Mouse (Mus musculus): ENCODE results near the gene Zfyve1. TPM values are rescaled to one million over a fixed set of nuclear protein-coding genes. Genes with fewer than 3 reads are reported as not detected.

Gene Zfyve1
- polyA plus RNA-seq, 1 experiment = 35.0 TPM

DNA sequence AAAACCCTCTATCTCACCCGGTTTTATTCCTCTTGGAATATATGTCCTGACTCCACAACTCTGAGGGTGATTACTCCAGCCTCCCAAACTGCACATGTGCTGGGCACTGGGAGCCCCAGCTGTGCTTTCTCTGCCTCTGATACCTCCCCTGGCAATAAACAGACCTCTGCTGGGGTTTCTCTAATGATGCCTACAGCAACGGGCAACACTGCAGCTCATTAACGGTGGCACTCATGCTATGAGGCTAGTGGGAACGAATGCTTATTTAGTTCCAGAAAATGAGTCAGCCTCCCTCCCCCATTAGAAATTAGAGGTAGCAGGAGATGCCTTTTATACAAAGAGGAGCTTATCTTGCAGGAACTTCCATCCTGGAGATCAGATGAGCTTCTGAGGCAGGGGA, 84.2 kb downstream of the Zfyve1 start:
- Histone ChIP-seq H3K27ac (ENCODE audit: insufficient read depth, low read depth, low read length) (no peak overlapping the region), H3K4me3 (ENCODE audit: insufficient read depth, low read length) (no peak overlapping the region), H3K4me1 (ENCODE audit: control insufficient read depth, insufficient read depth, low read length) (no peaks in the 10 kb centered on the region)
- TF ChIP-seq POLR2A (IDR thresholded peaks at IDR 0.05; ENCODE audit: borderline replicate concordance, low read depth, low read length) (no peak), CTCF (IDR thresholded peaks at IDR 0.05; ENCODE audit: low read depth, low read length) (no peak)

DNA sequence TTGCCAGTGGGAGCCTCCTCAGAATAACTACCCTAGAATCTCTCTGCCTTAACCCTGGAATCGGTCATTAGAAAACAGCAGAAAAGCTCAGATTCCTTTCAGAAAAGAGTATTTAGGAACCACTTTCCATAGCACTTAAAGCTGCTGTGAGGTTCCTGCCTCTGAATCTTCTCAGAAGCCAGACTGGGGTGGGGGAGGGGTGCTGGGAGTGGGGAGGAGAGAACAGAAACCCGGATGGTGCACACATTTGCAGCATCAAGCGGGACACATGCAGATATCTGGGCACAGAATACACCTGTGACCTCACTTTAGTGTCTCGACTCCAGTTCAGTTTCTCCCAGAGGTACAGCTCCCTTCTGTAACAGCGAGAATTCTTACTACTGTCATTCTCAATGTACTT, 86.4 kb downstream of the Zfyve1 start:
- no peak overlapping the region for H3K4me3 ChIP-seq (ENCODE audit: insufficient read depth, low read length)
- H3K4me1 ChIP-seq (ENCODE audit: control insufficient read depth, insufficient read depth, low read length) = no peaks in the 10 kb centered on the region
- TF ChIP-seq CTCF (IDR thresholded peaks at IDR 0.05; ENCODE audit: low read depth, low read length) (no peak), POLR2A (IDR thresholded peaks at IDR 0.05; ENCODE audit: borderline replicate concordance, low read depth, low read length) (no peak)
- no peak overlapping the region for H3K27ac ChIP-seq (ENCODE audit: insufficient read depth, low read depth, low read length)

DNA sequence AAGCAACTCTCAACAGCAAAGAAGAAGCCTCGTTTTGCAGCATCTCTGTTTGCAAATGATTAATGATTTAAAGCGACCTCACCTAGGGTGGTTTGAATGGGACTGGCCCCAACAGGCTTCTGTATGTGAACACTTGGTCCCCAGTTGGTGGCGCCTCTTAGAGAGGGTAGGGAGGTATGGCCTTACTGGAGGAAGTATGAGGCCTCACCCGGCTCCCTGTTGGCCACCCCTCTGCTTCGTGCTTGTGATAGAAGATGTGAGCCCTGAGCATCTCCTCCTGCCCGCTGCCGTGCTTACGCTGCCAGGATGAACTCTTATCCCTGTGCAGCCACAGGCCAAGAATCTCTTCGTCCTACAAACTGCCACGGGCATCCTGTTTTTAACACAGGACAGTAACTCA, 90.5 kb downstream of the Zfyve1 start:
- no peak for TF ChIP-seq POLR2A (IDR thresholded peaks at IDR 0.05; ENCODE audit: borderline replicate concordance, low read depth, low read length)
- no peak for TF ChIP-seq CTCF (IDR thresholded peaks at IDR 0.05; ENCODE audit: low read depth, low read length)
- Histone ChIP-seq H3K4me3 (ENCODE audit: insufficient read depth, low read length) (no peak overlapping the region), H3K4me1 (ENCODE audit: control insufficient read depth, insufficient read depth, low read length) (no peaks in the 10 kb centered on the region), H3K27ac (ENCODE audit: insufficient read depth, low read depth, low read length) (no peak overlapping the region)

DNA sequence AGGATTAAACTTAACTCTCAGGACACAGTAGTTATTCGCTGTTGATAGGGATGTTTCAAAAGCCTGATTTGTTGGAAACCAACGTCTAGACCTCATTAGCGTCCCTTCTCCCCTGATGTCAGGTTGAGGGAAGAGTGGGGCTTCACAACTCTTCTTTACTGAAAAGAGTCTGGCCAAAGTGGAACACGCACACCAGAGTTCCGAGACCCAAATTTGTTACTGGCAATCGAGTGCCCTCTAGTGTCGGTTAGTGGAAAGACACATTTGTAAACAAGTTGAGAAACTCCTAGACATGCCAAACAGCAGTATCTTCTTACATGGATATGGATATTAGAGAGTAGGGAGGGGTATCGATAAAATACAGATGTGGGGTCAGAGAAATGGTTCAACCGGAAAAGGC, 94.8 kb downstream of the Zfyve1 start:
- no peaks in the 10 kb centered on the region for H3K4me1 ChIP-seq (ENCODE audit: control insufficient read depth, insufficient read depth, low read length)
- TF ChIP-seq CTCF (IDR thresholded peaks at IDR 0.05; ENCODE audit: low read depth, low read length) (no peak), POLR2A (IDR thresholded peaks at IDR 0.05; ENCODE audit: borderline replicate concordance, low read depth, low read length) (no peak)
- H3K4me3 ChIP-seq (ENCODE audit: insufficient read depth, low read length) = no peak overlapping the region
- H3K27ac ChIP-seq (ENCODE audit: insufficient read depth, low read depth, low read length) = no peak overlapping the region

DNA sequence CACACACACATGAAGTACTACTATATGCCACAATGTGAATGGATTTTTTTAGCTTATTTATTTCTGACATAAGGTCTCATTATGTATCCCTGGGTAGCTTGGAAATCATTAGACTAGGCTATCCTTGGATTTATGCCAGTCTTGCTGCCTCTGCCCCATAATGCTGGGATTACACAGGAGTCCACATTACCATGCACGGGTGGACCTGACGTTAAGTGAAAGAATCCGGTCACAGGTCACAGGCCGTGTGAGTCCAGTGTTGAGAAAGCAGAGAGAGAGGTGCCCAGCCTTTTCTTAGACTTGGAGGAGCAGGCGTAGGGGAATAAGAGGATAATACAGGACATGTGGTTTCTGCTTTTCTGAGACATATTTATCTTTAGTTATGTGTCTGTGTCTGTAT, 97.8 kb downstream of the Zfyve1 start:
- Histone ChIP-seq H3K27ac (ENCODE audit: insufficient read depth, low read depth, low read length) (no peak overlapping the region), H3K4me1 (ENCODE audit: control insufficient read depth, insufficient read depth, low read length) (no peaks in the 10 kb centered on the region), H3K4me3 (ENCODE audit: insufficient read depth, low read length) (no peak overlapping the region)
- no peak for TF ChIP-seq POLR2A (IDR thresholded peaks at IDR 0.05; ENCODE audit: borderline replicate concordance, low read depth, low read length)
- TF ChIP-seq CTCF (IDR thresholded peaks at IDR 0.05; ENCODE audit: low read depth, low read length) = no peak

DNA sequence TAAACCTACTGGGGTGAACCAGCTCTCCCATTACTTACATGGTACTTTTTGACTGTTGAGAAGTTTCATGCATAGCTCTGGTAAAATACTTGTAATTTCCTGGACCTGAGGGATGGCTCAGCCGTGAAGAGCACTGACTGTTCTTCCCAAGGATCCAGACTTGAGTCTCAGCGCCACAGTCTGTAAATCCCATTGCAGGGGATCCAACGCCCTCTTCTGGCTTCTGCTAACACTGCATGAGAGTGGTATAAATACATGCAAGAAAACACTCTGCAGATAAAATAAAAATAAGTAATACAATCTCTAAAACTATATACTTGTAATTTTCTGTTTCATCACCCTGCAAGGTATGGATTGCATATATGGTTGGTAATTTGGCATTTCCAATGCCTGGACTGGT, 99.1 kb downstream of the Zfyve1 start:
- H3K4me3 ChIP-seq (ENCODE audit: insufficient read depth, low read length) = no peak overlapping the region
- no peaks in the 10 kb centered on the region for H3K4me1 ChIP-seq (ENCODE audit: control insufficient read depth, insufficient read depth, low read length)
- no peak overlapping the region for H3K27ac ChIP-seq (ENCODE audit: insufficient read depth, low read depth, low read length)
- TF ChIP-seq CTCF (IDR thresholded peaks at IDR 0.05; ENCODE audit: low read depth, low read length) (no peak), POLR2A (IDR thresholded peaks at IDR 0.05; ENCODE audit: borderline replicate concordance, low read depth, low read length) (no peak)

DNA sequence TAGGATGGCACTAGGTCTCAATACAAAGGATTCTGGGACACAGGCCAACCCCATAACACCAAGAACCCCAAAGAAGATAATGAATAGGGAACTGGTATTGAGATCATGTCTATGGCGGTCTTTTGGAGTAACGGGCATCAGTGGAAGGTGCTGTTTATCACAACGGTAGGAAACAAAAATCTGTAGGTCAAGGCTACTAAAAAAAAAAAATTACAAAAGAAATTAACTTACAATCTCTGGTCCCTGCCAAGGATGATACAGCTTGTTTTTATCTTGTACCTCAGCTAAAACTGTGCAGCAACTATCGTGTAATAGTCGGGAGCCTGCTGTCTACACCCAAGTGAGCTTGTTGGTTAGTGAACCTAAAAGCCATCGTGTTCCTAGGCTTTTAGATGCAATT, 100.3 kb downstream of the Zfyve1 start:
- TF ChIP-seq CTCF (IDR thresholded peaks at IDR 0.05; ENCODE audit: low read depth, low read length) (no peak), POLR2A (IDR thresholded peaks at IDR 0.05; ENCODE audit: borderline replicate concordance, low read depth, low read length) (no peak)
- Histone ChIP-seq H3K4me1 (ENCODE audit: control insufficient read depth, insufficient read depth, low read length) (no peaks in the 10 kb centered on the region), H3K27ac (ENCODE audit: insufficient read depth, low read depth, low read length) (no peak overlapping the region), H3K4me3 (ENCODE audit: insufficient read depth, low read length) (no peak overlapping the region)

Other genes starting within 250 kb of the Zfyve1 start
- not detected in 2 replicates for gene Dpf3, start 109.5 kb downstream of the Zfyve1 start, polyA plus RNA-seq (2012; ENCODE audit: insufficient read depth, insufficient read length, missing spikeins)
- gene Dcaf4, start 76.8 kb downstream of the Zfyve1 start, polyA plus RNA-seq (2012; ENCODE audit: insufficient read depth, insufficient read length, missing spikeins) = 8.2 and 10.3 TPM in 2 replicates
- gene Rbm25, start 34.0 kb upstream of the Zfyve1 start, polyA plus RNA-seq (2012; ENCODE audit: insufficient read depth, insufficient read length, missing spikeins) = 167 and 202 TPM in 2 replicates
- gene Psen1, start 90.9 kb upstream of the Zfyve1 start, polyA plus RNA-seq (2012; ENCODE audit: insufficient read depth, insufficient read length, missing spikeins) = 83.6 and 85.8 TPM in 2 replicates
- gene Papln, start 166.4 kb upstream of the Zfyve1 start, polyA plus RNA-seq (2012; ENCODE audit: insufficient read depth, insufficient read length, missing spikeins) = not detected in 2 replicates

All from bone marrow macrophage, adult 2 months (primary cell).